Mouse (Mus musculus): ENCODE data around the gene Txndc5.

The Txndc5 gene

DNA sequence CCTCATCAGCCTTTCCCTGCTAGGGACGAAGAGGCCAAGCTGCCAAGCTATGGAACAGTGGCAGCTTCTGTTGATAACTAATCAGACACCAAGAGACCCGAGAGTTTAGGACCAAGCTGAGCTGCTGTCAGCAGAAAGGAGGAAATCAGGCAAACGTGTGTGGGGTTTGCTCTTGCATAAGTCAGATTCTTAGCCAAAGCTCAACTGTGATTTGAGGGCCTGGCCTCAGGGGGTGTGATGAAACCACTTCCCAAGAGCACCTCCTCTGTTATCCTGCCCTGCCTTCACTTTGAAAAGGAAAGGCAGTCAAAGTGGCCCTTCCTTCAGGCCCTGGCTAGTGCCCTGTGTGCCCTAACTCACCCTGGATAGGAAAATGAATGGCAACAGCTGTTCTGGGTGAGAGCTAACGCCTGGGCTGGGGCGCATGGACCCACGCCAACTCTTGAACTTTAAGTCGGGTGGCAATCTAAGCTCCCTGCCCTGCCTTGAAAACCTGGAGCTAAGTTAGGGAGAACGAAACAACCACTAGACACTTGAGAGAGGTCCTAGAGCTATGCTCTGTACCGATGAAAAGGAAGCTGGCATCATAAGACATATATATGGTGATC is at the start of gene Txndc5:
TSS of gene Txndc5 (minus strand) at position 138 of the 608 bp plus-strand sequence.
- DNase-seq (ENCODE audit: low spot score in 2 of 2), result no peak

DNA sequence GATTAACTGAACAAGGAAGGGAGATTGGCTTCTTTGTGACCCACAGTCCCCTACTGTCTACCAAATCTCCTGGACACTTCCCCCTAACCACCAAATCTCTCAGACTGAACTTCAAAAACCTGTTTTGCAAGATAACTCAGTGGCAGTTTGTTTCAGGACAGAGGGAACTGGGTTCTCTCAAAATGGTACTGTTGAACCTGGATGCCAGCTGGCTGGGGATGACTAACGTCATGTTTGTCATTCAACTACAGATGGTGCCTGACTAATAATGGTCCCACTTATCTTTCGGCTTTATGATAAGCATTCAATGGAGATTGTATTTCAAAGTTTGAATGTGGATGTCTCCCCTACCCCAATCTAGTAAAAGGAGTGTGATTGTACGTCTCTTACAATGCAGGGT is 46.0 kb upstream of the Txndc5 start:
- no peak for DNase-seq (ENCODE audit: low spot score in 2 of 2)

DNA sequence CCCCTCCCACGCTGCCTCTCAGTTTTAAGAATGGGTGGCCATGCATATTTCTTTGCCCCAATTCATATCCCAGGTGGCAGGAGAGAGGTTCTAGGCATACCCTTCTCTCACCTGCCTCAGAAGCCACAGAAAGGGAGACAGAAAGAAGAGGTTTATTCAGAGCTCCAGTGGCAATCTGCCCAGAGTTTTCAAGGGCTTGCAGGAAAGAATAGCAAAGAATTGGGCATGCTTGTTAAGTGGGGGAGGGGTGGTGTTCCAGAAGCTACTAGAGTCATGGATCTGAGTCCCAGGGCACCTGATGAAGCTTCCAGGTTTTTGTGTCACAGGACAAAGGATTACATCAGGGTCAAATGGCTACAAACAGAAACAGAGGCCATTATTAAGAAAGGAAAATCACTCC is 44.7 kb upstream of the Txndc5 start:
- DNase-seq (ENCODE audit: low spot score in 2 of 2), result no peak

DNA sequence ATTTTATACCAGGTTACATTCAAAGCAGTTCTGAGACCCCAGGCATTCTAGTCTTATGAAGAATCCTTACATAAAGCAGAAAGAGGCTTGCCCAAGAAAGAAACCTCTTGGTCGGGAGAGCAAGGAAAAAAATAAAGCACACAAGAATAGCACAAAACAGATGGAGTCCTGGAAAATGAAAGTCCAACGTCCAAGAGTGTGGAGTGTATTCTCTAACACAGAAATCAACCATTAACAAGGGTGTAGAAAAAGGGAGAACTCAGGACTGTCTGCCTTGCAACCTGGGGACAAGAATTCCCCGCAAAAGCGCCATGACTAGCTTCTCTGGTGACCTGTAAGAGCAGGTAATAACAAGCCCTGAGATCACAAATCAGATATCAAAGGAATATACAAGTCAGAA is 36.6 kb upstream of the Txndc5 start:
- DNase-seq (ENCODE audit: low spot score in 2 of 2), result no peak

DNA sequence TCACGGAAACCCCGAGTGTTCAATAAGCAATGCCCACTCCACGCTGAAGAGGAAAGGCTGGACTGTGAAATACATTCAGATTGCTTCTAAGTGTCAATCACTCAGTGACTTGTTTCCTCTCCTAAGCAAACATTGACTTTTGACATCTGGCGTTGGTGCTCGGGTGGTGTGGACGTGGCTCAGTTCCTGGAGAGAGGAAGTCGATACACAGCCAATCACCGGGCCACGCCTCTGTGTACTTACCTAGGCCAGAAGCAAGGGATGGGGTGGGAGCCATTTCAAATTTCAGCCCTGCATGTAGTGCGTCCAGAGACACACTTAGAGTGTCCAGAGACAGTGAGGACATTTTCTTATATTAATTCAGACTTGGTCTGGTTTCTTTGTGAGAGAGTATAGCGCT is 26.0 kb upstream of the Txndc5 start:
- DNase-seq (ENCODE audit: low spot score in 2 of 2), result no peak

DNA sequence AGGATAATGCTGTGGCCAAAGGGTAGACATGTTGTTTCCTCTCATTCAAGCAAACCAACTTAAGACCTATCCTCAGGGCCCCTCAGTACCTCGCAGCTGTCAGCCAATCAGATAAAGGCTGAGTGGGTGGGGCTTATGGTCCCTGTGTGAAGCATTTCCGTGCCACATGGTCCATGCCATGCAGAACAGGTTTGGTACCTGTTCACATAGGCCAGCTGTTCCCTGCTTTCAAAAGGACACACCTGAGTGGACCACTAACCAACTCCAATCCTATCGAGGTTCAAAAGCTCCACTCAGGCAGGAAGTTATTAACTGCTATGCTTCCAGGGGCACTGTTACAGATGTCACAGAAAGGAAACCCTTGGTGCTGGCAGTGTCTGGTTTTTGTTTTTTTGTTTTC is 25.6 kb upstream of the Txndc5 start:
- no peak for DNase-seq (ENCODE audit: low spot score in 2 of 2)

DNA sequence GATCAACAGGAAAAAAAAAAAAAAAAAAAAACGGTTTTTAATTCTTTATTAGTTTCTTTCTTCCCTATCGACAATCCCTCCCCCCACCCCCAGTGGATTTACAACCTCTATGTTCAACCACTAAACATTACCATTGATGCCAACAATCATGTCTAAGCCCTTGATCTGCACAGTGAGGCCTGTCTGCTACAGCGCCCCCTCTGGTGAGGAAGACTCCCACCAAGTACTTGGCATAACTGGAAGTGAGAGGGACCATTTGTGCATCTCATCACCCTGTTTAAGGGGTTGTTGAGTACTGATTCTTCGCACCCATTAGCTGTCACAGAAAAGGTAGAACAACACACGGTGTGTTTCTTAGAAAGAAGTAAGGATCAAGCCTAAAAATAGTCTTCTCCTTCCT is 20.1 kb upstream of the Txndc5 start:
- no peak for DNase-seq (ENCODE audit: low spot score in 2 of 2)

DNA sequence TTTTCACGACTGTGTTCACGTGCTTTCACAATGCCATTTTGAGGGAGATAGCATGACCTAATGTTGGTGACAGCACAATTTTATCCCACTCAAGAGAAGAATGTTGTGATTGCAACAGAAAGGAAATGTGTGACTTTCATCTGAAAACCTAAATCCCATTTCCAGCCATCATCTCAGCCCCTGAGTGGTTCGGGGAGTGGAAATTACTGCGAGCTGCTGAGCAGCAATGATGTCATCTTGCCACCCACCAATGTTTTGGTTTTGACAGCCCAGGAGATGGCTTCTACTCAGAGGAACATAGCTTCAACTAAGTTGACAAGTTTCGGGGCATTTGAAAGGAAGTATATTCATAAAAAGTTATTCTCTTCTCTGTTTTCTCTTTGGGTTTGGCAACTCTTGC is 19.1 kb upstream of the Txndc5 start:
- no peak for DNase-seq (ENCODE audit: low spot score in 2 of 2)

DNA sequence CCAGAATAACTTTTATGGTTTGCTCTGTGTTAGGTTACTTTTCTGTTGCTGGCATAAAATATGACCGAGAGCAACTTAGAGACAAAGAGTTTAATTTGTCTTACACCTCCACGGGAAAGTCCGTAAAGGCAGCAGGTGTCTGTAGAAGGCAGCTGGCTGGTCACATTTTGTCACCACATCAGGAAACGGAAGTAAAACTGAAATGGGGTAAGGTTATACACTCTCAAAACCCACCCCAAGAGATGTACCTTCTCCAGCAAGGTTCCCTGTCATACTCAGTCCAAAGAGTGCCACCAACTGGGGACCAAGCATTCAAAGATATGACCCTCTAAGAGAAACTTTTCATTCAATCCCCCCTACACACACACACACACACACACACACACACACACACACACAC is 18.1 kb upstream of the Txndc5 start:
- DNase-seq (ENCODE audit: low spot score in 2 of 2), result no peak

DNA sequence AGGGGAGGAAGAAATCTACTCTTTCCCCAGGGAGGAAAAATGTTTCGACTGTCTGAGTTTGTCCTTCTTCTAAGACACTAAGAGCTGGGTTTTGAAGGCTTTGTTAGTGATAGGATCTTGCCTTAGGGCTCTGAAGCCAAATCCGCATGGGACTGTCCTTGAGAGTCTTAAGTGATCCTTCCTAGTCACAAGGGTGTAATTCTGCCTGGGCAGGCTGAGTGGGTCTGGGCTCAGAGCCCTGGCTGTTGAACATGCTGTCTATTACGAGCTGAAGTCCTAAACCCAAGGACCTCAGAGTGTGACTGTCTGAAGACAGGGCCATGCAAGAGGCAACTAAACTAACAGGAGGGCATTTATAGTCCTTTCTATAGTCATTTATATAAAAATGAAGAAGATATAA is 16.8 kb upstream of the Txndc5 start:
- no peak for DNase-seq (ENCODE audit: low spot score in 2 of 2)

DNA sequence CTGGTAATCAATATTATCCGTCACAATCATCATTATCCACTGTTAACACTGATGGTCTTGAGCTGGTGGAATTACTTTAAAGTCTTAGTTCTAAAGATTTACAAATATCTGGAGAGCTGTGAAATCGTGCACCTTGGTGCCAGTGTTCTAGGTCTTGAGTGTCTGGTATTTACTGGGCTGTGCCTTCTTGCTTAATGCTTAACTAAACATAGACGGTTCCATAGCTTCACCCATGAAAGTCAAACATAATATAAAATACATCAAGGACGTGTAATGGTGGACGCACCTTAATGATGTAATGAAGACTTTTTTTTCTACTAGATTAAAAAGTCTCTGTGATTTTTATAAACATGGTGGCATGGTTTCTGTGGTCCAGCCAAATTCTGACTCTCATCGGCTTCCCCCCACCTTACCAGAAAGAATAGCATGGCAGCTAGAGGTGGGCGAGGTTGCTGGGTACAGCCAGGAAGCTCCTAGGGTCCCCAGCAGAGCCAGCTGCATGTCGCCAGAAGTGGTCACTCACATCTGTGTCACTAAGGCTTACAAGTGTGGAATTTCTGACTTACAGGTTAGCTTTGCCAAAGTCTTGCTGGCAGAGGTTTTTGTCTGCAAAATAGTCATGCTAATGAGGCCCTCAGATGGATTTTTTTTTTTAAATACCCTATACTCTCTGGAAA is 16.3 kb upstream of the Txndc5 start:
- DNase-seq (ENCODE audit: low spot score in 2 of 2), result no peak

DNA sequence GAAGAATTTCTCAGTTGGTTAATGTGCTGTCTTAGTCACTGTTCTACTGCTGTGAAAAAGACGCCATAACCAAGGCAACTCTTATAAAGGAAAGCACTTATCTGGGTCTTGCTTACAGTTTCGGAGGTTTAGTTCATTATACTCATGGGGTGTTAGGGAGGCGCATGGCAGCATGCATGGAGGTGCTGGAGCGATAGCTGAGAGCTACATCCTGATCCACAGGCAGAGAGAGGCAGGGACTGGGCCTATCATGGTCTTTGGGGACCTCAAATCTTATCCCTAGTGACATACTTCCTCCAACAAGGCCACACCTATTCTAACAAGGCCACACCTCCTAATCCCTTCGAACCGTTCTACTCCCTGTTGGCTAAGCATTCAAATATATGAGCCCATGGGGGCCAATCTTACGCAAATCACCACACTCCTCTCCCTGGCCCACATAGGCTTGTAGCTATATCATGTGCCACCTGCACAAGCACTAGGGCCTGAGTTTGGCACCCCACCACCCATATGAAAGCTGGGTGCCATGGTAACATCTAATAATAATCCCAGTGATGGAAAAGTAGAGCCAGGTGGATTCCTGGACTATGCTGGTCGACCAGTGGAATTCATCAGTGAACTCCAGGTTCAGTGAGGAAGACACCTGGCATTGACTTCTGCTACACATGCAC is 15.0 kb upstream of the Txndc5 start:
- DNase-seq (ENCODE audit: low spot score in 2 of 2), result no peak

DNA sequence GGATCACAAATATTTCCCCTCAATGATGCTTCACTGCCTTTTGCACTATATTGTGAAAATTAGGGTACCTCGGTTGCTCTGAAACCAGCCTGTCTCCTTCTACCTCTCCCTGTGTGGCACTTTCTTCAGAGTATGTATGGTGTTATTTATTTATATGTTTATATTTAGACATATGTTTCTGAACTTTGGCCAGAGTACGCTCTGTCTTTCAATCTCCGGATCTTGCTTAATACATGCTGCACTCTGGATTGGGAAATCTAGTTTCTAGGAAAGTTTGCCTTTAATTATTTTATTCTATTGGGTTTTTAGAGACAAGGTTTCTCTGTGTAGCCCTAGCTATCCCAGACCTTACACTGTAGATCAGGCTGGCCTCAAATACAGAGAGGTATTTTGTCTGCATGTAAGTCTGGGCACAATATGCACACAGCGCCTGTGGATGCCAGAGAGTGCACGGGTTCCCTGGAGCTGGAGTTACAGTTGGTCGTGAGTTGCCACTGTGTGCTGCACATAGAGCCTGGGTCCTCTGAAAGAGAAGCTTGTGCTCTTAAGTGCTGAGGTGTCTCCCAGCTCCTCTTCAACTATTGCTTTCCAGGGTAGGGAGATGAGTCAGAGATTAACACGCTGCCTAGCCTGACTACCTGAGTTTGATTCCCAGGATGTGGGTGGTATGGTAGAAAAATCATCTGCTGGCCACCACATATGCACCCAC is 10.7 kb upstream of the Txndc5 start:
- DNase-seq (ENCODE audit: low spot score in 2 of 2), result no peak

DNA sequence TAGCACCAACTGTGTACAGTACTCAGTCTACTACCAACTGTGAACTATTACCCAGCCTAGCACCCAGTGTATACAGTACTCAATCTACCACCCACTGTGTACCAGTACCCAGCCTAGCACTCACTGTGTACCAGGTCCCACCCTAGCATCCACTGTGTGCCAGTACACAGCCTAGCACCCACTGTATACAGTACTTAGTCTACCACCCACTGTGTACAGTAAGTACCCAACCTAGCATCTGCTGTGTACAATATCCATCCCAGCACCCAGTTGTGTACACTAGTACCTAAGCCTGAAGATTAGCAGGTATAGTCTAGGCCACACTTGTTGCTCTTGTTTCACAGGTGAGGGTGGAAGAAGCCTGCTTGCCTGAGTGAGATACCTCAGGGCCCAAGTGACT is 8.9 kb upstream of the Txndc5 start:
- DNase-seq (ENCODE audit: low spot score in 2 of 2), result no peak

DNA sequence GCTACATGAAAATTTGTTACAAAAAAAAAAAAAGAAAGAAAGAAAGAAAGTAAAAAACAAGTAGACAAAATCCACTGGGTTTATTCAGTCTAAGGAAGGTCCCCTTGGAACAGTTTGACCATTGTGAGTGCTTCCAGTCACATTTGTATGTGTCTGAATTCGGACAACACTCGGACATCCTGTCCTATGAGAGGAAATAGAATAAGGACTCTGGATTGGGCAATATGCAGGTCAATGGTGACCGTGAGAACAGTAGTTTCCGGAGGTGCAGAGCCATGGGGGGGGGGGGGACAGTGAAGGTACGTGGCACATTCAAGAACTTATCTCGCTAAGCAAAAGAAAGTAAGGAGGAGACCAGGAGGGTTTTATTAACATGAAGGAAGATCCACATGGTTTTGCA is 6.1 kb upstream of the Txndc5 start:
- no peak for DNase-seq (ENCODE audit: low spot score in 2 of 2)

DNA sequence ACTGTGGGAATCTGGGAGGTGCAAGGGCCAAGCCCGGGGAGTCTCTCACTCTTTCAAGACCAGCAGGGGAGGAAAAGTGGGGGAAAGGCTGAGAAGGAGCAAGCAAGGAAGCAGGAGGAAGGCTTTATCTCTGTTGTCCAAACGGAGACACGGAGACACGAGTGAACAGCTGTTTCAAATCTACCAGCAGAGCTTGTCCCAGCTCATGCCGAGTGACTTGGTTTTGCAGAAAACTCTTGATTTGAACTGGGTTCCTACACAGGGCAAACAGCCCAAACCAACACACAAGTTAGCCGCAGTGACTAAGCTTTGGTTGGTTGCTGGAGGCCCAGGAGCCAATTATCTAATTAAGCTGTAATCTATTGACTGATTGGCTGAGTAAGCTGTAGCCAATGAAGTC is 5.4 kb upstream of the Txndc5 start:
- peak in 1 of 2 experiments; percentile 54 for DNase-seq (ENCODE audit: low spot score in 2 of 2)

DNA sequence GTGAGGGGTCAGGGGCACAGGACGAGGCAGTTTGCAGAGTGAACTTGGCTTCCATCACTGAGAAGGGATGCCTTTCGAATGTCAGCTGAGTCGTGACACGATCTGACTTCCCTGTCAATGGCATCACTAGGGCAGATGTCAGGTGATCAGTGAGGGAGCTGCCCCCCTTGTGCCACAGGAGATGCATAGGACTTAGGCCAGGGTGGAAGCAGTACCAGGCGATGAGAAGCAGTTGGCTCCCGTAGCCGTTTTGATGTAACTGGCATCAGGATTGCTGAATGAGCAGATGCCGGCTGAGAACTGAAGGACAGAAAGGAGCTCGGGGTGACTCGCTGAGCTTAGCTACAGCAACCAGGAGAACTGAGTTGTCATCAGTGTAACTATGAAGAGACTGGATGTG is 4.8 kb upstream of the Txndc5 start:
- peak in 1 of 2 experiments; percentile 38 for DNase-seq (ENCODE audit: low spot score in 2 of 2)

DNA sequence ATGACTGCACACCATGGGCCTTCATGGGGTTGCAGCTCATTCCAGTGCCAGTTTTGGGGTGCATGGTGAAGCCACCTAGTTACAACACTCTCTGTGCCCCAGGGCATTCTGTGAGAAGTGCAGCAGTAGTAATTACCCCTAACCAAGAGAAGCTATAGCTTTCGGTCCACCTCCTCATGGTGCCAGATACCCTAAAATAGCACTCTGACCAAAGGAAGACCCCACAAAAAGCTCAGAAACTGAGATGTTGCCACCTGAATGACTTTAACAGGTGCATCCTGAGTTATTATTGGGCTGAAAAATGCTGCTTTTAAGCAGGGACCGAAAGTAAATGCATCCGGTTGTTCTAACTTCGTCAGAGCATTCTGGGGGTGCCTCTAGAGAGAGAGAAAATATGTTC is 2.9 kb upstream of the Txndc5 start:
- DNase-seq (ENCODE audit: low spot score in 2 of 2), result peak in 1 of 2 experiments; percentile 10

DNA sequence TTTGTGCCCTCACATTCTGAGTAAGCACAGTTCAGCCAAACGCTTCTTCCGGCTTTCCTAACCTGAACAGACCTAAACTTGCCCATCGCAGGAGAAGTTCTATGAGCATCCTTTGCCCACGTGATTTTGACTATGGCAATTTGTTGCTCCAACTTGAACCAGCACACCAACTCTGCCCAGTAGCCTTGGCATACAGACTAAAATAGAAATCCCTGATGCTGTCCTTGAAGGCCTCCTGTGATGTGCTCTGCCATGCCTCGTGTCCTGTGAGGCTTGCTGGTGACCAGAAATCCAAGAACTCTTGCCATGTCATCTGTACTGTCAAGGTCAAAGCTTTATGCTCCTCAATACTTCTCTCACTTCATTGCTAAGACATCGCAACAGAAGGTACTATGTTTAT is 952 bp upstream of the Txndc5 start:
- no peak for DNase-seq (ENCODE audit: low spot score in 2 of 2)

DNA sequence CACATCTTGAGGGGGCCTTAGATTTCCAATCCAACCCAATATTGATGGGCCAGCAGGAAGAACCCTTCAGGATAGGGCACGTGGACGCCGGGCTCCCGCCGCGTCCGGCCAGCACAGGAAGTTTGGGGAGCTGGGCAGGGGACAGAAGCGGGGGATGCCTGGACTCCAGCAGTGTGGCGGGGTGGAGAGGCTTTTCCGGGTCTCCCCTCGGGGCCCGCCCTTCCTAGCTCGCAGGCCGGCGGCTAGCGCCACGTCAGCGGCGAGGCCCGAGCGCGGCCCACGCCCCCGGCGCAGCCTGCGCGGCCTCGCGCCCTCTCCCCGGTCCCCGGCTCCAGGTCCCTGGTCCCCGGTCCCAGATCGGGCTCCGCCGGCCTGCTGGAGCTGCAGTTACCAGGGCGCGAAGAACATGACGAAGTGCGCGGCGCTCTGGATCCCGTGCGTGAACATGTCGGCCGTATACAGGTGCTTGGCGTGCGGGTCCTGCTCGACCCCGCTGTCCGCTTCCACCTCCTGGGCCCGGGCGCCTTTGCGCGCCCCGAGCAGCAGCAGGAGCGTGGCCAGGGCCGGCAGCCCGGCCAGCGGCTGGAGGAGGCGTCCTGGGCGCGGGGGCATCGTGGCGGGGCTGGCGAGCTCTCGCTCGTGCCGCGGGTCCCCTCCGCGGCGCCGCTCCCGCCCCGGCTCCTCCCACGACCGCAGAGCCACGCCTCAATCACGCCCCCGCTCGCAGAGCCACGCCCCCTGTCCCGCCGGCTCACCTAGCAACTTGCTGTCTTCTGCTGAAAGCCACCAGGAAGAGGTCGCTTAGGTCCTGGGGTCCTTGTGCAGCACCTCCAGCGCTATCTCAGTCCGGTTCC is 600 bp downstream of the Txndc5 start:
- DNase-seq (ENCODE audit: low spot score in 2 of 2), result peak; percentile 81 to 90

DNA sequence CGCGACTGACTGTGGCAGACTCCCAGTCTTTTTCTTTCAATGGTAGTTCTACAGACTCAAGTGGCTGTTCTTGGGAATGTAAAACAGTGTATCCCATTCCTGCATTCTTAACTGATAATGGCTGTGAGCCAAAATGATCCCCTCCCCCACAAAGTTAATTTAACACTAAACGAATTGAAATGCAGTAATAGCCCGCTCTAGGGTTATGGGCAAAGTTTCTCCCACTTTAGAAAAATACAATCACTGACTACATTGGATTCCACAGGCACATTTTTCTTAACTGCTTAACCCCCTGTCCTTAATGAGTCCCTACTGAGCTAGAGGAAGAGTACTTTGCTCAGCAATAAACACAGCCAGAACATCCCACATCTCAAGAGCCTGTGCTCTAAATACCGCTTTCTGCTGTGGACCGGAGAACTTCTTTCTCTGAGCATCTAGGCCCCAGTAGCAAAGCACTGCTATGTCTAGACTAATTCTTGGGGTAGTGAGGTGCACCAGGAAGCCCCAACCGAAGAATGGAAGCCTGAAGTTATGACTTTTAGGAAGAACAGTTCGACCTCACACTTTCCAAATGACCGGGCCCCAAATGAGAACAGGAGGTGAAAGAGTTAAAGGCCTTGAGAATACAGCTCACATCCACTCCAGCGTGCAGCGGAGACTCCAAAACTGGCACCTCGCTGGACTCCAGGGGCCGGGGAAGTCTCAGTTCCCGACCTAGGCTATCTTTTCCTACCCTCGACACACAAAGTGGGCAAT is 1.4 kb downstream of the Txndc5 start:
- DNase-seq (ENCODE audit: low spot score in 2 of 2), result no peak
